Mouse (Mus musculus) hindbrain, embryonic 10.5 days (tissue): ENCODE results near the gene Slc15a5. TPM values are rescaled to one million over a fixed set of nuclear protein-coding genes. Genes with fewer than 3 reads are reported as not detected.
A peak's percentile ranks its signal among the peaks of the same experiment; 100 is the strongest.

Source experiments
- DNase-seq: peaks from one replicate; pipeline ENCODE4 v3.0.0-alpha.2; 2017; ENCODE audit warnings: low spot score
- H3K27ac ChIP-seq: fragments of 300-500 bp; sonication (generic); 2 replicates; pipeline ENCODE4 v1.5.1; 2016; ENCODE audit warnings: mild to moderate bottlenecking, moderate library complexity
- H3K27me3 ChIP-seq: fragments of 300-500 bp; sonication (generic); 2 replicates; pipeline ENCODE4 v1.6.1; 2016; ENCODE audit warnings: mild to moderate bottlenecking; ENCODE audit not compliant: poor library complexity, insufficient read depth, severe bottlenecking
- H3K36me3 ChIP-seq: fragments of 300-500 bp; sonication (generic); 2 replicates; pipeline ENCODE4 v1.6.1; 2016; ENCODE audit warnings: mild to moderate bottlenecking, moderate library complexity
- H3K4me1 ChIP-seq: fragments of 300-500 bp; sonication (generic); replicated peaks from 2 replicates; pipeline ENCODE4 v1.6.1; 2016; ENCODE audit warnings: mild to moderate bottlenecking
- H3K4me3 ChIP-seq: fragments of 300-500 bp; sonication (generic); 2 replicates; pipeline ENCODE4 v1.5.1; 2016; ENCODE audit warnings: mild to moderate bottlenecking, moderate library complexity
- H3K9me3 ChIP-seq: fragments of 300-500 bp; sonication (generic); 2 replicates; pipeline ENCODE4 v1.6.1; 2016; ENCODE audit warnings: mild to moderate bottlenecking, moderate library complexity
- WGBS: fragments of 180-500 bp; shearing (Covaris S2); methylation state at CpG from one replicate; pipeline ENCODE4 v1.1.7; 2016; 5-methylcytosine and 5-hydroxymethylcytosine counted together
- polyA plus RNA-seq: library from polyadenylated mRNA; unstranded; fragments of >200 nt; fragmentation: Nextera tagmentation; extraction: Ambion mirVana; gene quantifications from 2 replicates; pipeline ENCODE4 v1.2.1, GENCODE M21; 2016

The Slc15a5 gene
- polyA plus RNA-seq, 1 experiment from 2014 or later, result not detected

DNA sequence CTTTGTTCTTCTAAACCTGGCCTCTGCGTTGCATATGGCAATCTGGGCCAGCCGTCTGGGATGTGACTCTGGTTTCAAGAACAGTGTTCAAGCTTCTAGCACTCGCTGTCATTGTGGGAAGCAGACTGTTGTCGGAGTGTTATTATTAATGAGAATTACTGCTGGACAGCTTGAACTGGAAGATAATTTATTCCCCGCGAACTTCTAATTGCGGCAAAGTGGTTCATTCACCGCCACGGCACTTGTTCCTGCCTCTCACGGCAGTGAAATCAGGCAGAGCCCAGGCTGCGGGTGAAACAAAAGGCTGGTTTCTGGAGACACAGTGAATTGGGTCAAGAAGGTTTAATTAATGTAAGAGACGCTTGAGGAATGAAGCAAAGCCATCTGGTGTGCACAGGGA lies 99.9 kb downstream of the Slc15a5 start:
- H3K4me3 ChIP-seq, result no peak overlapping the region
- 79% methylated on average over 12 of the region's 12 CpGs for WGBS
- no peak overlapping the region; the same call in 1 of the 2 replicates for H3K27ac ChIP-seq
- no peaks in the 10 kb centered on the region for H3K36me3 ChIP-seq
- H3K27me3 ChIP-seq, result no peaks in the 10 kb centered on the region
- H3K4me1 ChIP-seq, result peaks cover 14% of the 10 kb centered on the region; the same call in 1 of the 2 replicates
- no peak for DNase-seq
- H3K9me3 ChIP-seq, result no peaks in the 10 kb centered on the region

GRCm38 (mm10) chr6:137976021-137976420 lies 103.7 kb downstream of the Slc15a5 start:
- Histone ChIP-seq H3K9me3 (no peaks in the 10 kb centered on the region), H3K4me3 (no peak overlapping the region), H3K36me3 (no peaks in the 10 kb centered on the region), H3K4me1 (no peaks in the 10 kb centered on the region), H3K27ac (no peak overlapping the region), H3K27me3 (no peaks in the 10 kb centered on the region)
- WGBS, result 78% methylated on average over 3 of the region's 3 CpGs
- DNase-seq, result no peak

DNA sequence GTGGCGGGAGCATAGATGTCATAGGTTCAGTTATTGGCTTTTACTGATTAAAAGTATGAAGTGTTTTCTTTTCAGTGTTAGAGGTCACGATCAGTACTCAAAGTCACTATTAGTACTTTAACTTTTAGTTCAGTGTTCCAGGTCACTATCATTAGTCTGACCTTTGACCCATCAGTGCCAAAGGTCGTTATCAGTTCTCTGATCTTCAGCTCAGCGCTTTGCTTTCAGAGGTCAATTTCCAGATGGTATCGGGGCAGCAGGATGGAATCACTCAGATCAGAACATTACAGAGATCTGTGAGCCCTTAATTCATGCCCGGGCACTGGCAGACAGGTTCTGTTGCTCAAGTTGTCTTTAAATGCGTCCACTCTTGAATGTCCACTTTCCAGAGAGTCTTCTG lies 116.0 kb downstream of the Slc15a5 start:
- no peaks in the 10 kb centered on the region for H3K4me1 ChIP-seq
- no peak overlapping the region for H3K4me3 ChIP-seq
- H3K9me3 ChIP-seq, result no peaks in the 10 kb centered on the region
- 62% methylated on average over 7 of the region's 7 CpGs for WGBS
- no peak overlapping the region for H3K27ac ChIP-seq
- no peaks in the 10 kb centered on the region for H3K27me3 ChIP-seq
- no peaks in the 10 kb centered on the region for H3K36me3 ChIP-seq
- no peak for DNase-seq

- 73% methylated on average over 4 of the region's 4 CpGs for WGBS
- Histone ChIP-seq H3K4me3 (no peak overlapping the region), H3K27me3 (no peaks in the 10 kb centered on the region), H3K9me3 (no peaks in the 10 kb centered on the region), H3K4me1 (no peaks in the 10 kb centered on the region), H3K36me3 (no peaks in the 10 kb centered on the region), H3K27ac (no peak overlapping the region)
- DNase-seq, result no peak
These were observed 116.9 kb downstream of the Slc15a5 start for GRCm38 (mm10) chr6:137962836-137963235.

GRCm38 (mm10) chr6:137960023-137960778 lies 119.5 kb downstream of the Slc15a5 start:
- H3K4me1 ChIP-seq, result peaks cover 5% of the 10 kb centered on the region; the same call in 1 of the 2 replicates
- WGBS, result 87% methylated on average over 4 of the region's 4 CpGs

DNA sequence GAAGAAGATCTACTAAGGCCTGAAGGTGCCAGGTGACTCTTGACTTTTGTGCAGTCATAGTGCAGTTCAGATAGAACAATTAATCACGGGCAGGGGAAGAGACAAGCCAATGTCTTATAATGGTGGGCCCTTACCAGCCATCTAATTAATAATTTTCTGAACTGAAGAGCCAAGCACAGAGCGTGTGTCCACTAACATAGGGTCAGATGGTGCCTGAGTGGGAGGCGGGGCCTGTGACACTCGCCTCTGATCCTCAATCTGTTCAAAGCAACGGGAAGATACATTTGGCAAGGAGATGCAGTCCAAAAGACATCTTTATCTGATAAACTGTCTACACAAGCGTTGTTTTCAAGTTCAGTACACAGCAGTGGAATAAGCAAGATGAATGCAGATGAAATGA lies 122.1 kb downstream of the Slc15a5 start:
- WGBS, result 87% methylated on average over 6 of the region's 6 CpGs
- Histone ChIP-seq H3K27ac (no peak overlapping the region), H3K4me3 (no peak overlapping the region), H3K4me1 (peaks cover 5% of the 10 kb centered on the region; the same call in 1 of the 2 replicates), H3K9me3 (no peaks in the 10 kb centered on the region), H3K27me3 (no peaks in the 10 kb centered on the region), H3K36me3 (no peaks in the 10 kb centered on the region)
- DNase-seq, result no peak

More at GRCm38 (mm10) chr6:137960023-137960778, 119.5 kb downstream of the Slc15a5 start:
- no peak for DNase-seq
- no peaks in the 10 kb centered on the region for H3K27me3 ChIP-seq
- H3K36me3 ChIP-seq, result no peaks in the 10 kb centered on the region
- H3K4me3 ChIP-seq, result no peak overlapping the region
- no peaks in the 10 kb centered on the region for H3K9me3 ChIP-seq
- H3K27ac ChIP-seq, result no peak overlapping the region

- Histone ChIP-seq H3K27me3 (no peaks in the 10 kb centered on the region), H3K9me3 (no peaks in the 10 kb centered on the region), H3K36me3 (no peaks in the 10 kb centered on the region), H3K4me3 (0 out of 2 replicates have a peak overlapping the region, but pooled peaks have one; percentile 20), H3K27ac (no peak overlapping the region), H3K4me1 (peaks cover 5% of the 10 kb centered on the region; the same call in 1 of the 2 replicates)
- no peak for DNase-seq
- 50% methylated on average over 15 of the region's 17 CpGs for WGBS
These were observed 122.8 kb downstream of the Slc15a5 start for GRCm38 (mm10) chr6:137956783-137957429.

- WGBS, result 85% methylated on average over 10 of the region's 10 CpGs
- H3K9me3 ChIP-seq, result no peaks in the 10 kb centered on the region
- DNase-seq, result no peak
These were observed 133.2 kb downstream of the Slc15a5 start for GRCm38 (mm10) chr6:137946520-137946919.

DNA sequence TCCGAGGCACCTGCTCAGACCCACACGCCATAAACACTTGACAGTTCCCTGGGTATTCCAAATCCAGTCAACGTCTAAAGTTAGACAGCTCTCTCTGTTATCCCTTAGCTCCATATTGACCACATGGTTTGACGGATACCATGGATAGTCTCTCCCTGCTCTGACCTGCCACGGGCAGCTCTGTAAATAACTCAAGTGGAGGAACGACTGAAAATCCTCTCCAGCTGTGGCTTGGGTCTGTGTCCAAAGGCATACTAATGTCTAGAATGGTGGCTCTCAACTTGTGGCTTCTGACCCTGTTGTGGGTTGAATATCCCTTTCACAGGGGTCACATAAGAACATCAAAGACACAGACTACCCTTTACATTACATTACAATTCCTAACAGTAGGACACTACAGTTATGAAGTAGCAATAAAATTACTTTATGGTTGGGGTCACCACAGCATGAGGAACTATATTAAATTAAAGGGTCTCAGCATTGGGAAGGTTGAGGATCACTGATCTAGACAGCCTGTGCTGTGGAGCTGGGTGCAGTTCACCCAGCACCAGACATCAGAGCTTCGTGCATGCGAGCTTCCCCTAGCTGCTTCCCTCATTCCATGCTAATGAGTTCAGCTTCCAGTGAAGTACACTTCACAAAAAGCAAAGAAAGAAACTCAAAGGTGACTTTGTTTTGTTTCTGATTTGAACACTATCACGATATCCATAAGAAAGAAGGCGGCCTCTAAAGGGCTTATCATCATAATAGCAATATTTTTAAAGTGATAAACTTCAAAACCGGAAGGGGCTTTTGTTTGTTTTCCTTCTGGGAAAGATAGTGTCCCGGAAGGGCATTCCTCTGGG lies 139.1 kb downstream of the Slc15a5 start:
- Histone ChIP-seq H3K9me3 (no peaks in the 10 kb centered on the region), H3K36me3 (no peaks in the 10 kb centered on the region), H3K27ac (no peak overlapping the region), H3K27me3 (no peaks in the 10 kb centered on the region), H3K4me3 (no peak overlapping the region), H3K4me1 (no peaks in the 10 kb centered on the region)
- WGBS, result 73% methylated on average over 12 of the region's 12 CpGs
- DNase-seq, result no peak

More at GRCm38 (mm10) chr6:137946520-137946919, 133.2 kb downstream of the Slc15a5 start:
- Histone ChIP-seq H3K4me1 (no peaks in the 10 kb centered on the region), H3K27ac (no peak overlapping the region), H3K4me3 (no peak overlapping the region), H3K36me3 (no peaks in the 10 kb centered on the region), H3K27me3 (no peaks in the 10 kb centered on the region)

GRCm38 (mm10) chr6:137937541-137937940 lies 142.2 kb downstream of the Slc15a5 start:
- no peak overlapping the region for H3K27ac ChIP-seq
- no peaks in the 10 kb centered on the region for H3K9me3 ChIP-seq
- no peaks in the 10 kb centered on the region for H3K36me3 ChIP-seq
- no peak overlapping the region for H3K4me3 ChIP-seq
- WGBS, result 93% methylated on average over 5 of the region's 5 CpGs
- H3K27me3 ChIP-seq, result no peaks in the 10 kb centered on the region
- no peak for DNase-seq
- no peaks in the 10 kb centered on the region for H3K4me1 ChIP-seq

GRCm38 (mm10) chr6:137936268-137936667 lies 143.4 kb downstream of the Slc15a5 start:
- H3K9me3 ChIP-seq, result no peaks in the 10 kb centered on the region
- no peak overlapping the region for H3K27ac ChIP-seq
- WGBS, result 86% methylated on average over 1 of the region's 1 CpGs
- H3K36me3 ChIP-seq, result no peaks in the 10 kb centered on the region
- no peaks in the 10 kb centered on the region for H3K27me3 ChIP-seq
- DNase-seq, result no peak
- no peak overlapping the region for H3K4me3 ChIP-seq
- no peaks in the 10 kb centered on the region for H3K4me1 ChIP-seq

- no peaks in the 10 kb centered on the region for H3K9me3 ChIP-seq
- WGBS, result 91% methylated on average over 7 of the region's 7 CpGs
- no peak for DNase-seq
- H3K36me3 ChIP-seq, result no peaks in the 10 kb centered on the region
- no peak overlapping the region for H3K4me3 ChIP-seq
- no peak overlapping the region for H3K27ac ChIP-seq
- H3K27me3 ChIP-seq, result no peaks in the 10 kb centered on the region
- no peaks in the 10 kb centered on the region for H3K4me1 ChIP-seq
These were observed 143.9 kb downstream of the Slc15a5 start for GRCm38 (mm10) chr6:137935857-137936256.
